Mouse (Mus musculus) cerebellum, adult 2 months (tissue): ENCODE measurements at regions not wholly inside any gene's neighbourhood (a gene's known extent, or its start where the extent isn't known, plus 50 kb on each side); places are given as distances from the start of the nearest gene placed in this dataset.
"Not testable (repeated sequence)": the region's sequence is repeated elsewhere in the genome, so short reads cannot be mapped to it uniquely, and the experiment has no call there.

Experiments
- CTCF ChIP-seq: fragments of 200-500 bp; IDR thresholded peaks from 2 replicates; pipeline ENCODE4 v1.5.1; 2011; ENCODE audit warnings: low read depth, mild to moderate bottlenecking, control low read depth, low read length, moderate library complexity, borderline replicate concordance; ENCODE audit not compliant: insufficient read depth
- POLR2A ChIP-seq: fragments of 200-500 bp; IDR thresholded peaks from 2 replicates; pipeline ENCODE4 v1.6.1; 2011; ENCODE audit warnings: low read length, control low read depth, borderline replicate concordance; ENCODE audit not compliant: insufficient read depth

GRCm38 (mm10) chr4:81593431-81593830, 150.8 kb upstream of the Mpdz start:
- not testable (repeated sequence) for TF ChIP-seq POLR2A, CTCF
